Mouse (Mus musculus) E14TG2a.4 (cell line): Measurements from ENCODE around the gene 1700011M02Rik.

Source experiments
- CTCF ChIP-seq: conservative IDR thresholded peaks from 2 replicates; pipeline ENCODE4 v1.5.1; 2014; ENCODE audit warnings: low read length
- POU5F1 ChIP-seq: IDR thresholded peaks from 2 replicates; pipeline ENCODE4 v1.6.1; 2014; ENCODE audit warnings: low read length, borderline replicate concordance

DNA sequence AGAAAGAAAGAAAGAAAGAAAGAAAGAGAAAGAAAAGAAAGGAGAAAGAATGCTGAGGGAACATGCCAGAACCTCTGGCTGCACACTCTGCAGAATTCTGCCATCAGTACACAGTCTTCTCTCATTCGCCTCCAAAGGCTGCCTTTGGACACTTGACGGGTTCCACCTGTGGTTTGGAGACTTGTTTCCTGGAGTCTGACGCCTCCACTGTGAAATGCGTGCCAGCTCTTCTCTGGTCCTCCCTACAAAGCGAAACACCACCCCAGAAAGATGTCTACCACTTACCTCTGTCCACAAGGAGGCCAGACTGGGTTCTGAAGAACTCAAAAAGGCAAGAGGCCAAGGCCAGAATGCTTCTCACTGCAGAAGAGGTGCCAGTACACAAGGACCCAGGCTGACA lies 28.0 kb downstream of the 1700011M02Rik start:
- no peak for TF ChIP-seq CTCF
- no peak for TF ChIP-seq POU5F1
